Mouse (Mus musculus) CD4-positive, CD25-positive, alpha-beta regulatory T cell, adult 2 months (primary cell): ENCODE data around the gene Rex1bd.

Experiments used
- DNase-seq: peaks from one replicate; pipeline ENCODE4 v3.0.0-alpha.2; 2012; ENCODE audit warnings: low read depth, low spot score

Gene Rex1bd

GRCm38 (mm10) chr8:70477269-70477982, 29.1 kb downstream of the Rex1bd start:
- DNase-seq: peak; percentile 67

- peak; percentile 96 for DNase-seq
Observed at GRCm38 (mm10) chr8:70476333-70477268, 30.0 kb downstream of the Rex1bd start, which contains the start of gene Klhl26. Klhl26 (minus strand) TSS chr8:70476968.

GRCm38 (mm10) chr8:70471856-70472255, 34.7 kb downstream of the Rex1bd start:
- no peak for DNase-seq

- DNase-seq: no peak
Observed at GRCm38 (mm10) chr8:70469938-70470337, 36.6 kb downstream of the Rex1bd start.

- DNase-seq: no peak
Observed at GRCm38 (mm10) chr8:70469295-70469916, 37.1 kb downstream of the Rex1bd start.

- DNase-seq: no peak
Observed at GRCm38 (mm10) chr8:70468733-70469132, 37.8 kb downstream of the Rex1bd start.

- no peak for DNase-seq
Observed at GRCm38 (mm10) chr8:70467907-70468306, 38.6 kb downstream of the Rex1bd start.

- DNase-seq: no peak
Observed at GRCm38 (mm10) chr8:70467229-70467725, 39.3 kb downstream of the Rex1bd start.

- no peak for DNase-seq
Observed at GRCm38 (mm10) chr8:70466771-70467170, 39.8 kb downstream of the Rex1bd start.

GRCm38 (mm10) chr8:70466305-70466704, 40.2 kb downstream of the Rex1bd start:
- no peak for DNase-seq

GRCm38 (mm10) chr8:70465701-70466100, 40.9 kb downstream of the Rex1bd start:
- no peak for DNase-seq

GRCm38 (mm10) chr8:70464162-70464561, 42.4 kb downstream of the Rex1bd start:
- DNase-seq: no peak

GRCm38 (mm10) chr8:70463306-70463705, 43.2 kb downstream of the Rex1bd start:
- no peak for DNase-seq

GRCm38 (mm10) chr8:70462516-70462813, 44.1 kb downstream of the Rex1bd start:
- DNase-seq: no peak

GRCm38 (mm10) chr8:70461765-70462515, 44.6 kb downstream of the Rex1bd start:
- DNase-seq: no peak

- no peak for DNase-seq
Observed at GRCm38 (mm10) chr8:70460606-70461005, 45.9 kb downstream of the Rex1bd start.

GRCm38 (mm10) chr8:70460199-70460598, 46.4 kb downstream of the Rex1bd start:
- no peak for DNase-seq

GRCm38 (mm10) chr8:70459636-70460035, 46.9 kb downstream of the Rex1bd start:
- DNase-seq: no peak

- no peak for DNase-seq
Observed at GRCm38 (mm10) chr8:70458462-70458861, 48.1 kb downstream of the Rex1bd start.

GRCm38 (mm10) chr8:70457882-70458281, 48.7 kb downstream of the Rex1bd start:
- no peak for DNase-seq

GRCm38 (mm10) chr8:70456996-70457395, 49.6 kb downstream of the Rex1bd start:
- DNase-seq: no peak
